Mouse (Mus musculus) heart, postnatal 0 days (tissue): ENCODE measurements at regions not wholly inside any gene's neighbourhood (a gene's known extent, or its start where the extent isn't known, plus 50 kb on each side); places are given as distances from the start of the nearest gene placed in this dataset.

ENCODE experiments used
- ATAC-seq: fragments of 200-750 bp; cut with Nextera tagmentation; 2 replicates; pipeline ENCODE4 v1.8.0; 2017; ENCODE audit warnings: low read depth, moderate number of reproducible peaks, moderate library complexity; ENCODE audit not compliant: insufficient read depth
- DNase-seq: peaks from one replicate; pipeline ENCODE4 v3.0.0-alpha.2; 2016; ENCODE audit warnings: low spot score
- H3K27ac ChIP-seq: fragments of 300-500 bp; sonication (generic); 2 replicates; pipeline ENCODE4 v1.5.1; 2014; ENCODE audit warnings: low read depth, mild to moderate bottlenecking
- H3K27me3 ChIP-seq: fragments of 300-500 bp; sonication (generic); 2 replicates; pipeline ENCODE4 v1.6.1; 2014; ENCODE audit warnings: low read length, mixed read lengths; ENCODE audit not compliant: control insufficient read depth, insufficient read depth
- H3K36me3 ChIP-seq: fragments of 300-500 bp; sonication (generic); replicated peaks from 2 replicates; pipeline ENCODE4 v1.6.1; 2014; ENCODE audit warnings: low read length, mixed read lengths; ENCODE audit not compliant: control insufficient read depth, insufficient read depth
- H3K4me1 ChIP-seq: fragments of 300-500 bp; sonication (generic); 2 replicates; pipeline ENCODE4 v1.6.1; 2014; ENCODE audit warnings: antibody characterized with exemption; ENCODE audit not compliant: control insufficient read depth, insufficient read depth
- H3K4me2 ChIP-seq: fragments of 300-500 bp; sonication (generic); 2 replicates; pipeline ENCODE4 v1.6.1; 2014; ENCODE audit warnings: low read depth, mild to moderate bottlenecking, low read length, moderate library complexity
- H3K4me3 ChIP-seq: fragments of 300-500 bp; sonication (generic); 2 replicates; pipeline ENCODE4 v1.5.1; 2014; ENCODE audit warnings: low read depth, low read length
- H3K9ac ChIP-seq: fragments of 300-500 bp; sonication (generic); replicated peaks from 2 replicates; pipeline ENCODE4 v1.6.1; 2014; ENCODE audit warnings: low read depth, low read length, mixed read lengths
- H3K9me3 ChIP-seq: fragments of 300-500 bp; sonication (generic); replicated peaks from 2 replicates; pipeline ENCODE4 v1.6.1; 2016; ENCODE audit warnings: low read length; ENCODE audit not compliant: control insufficient read depth
- CTCF ChIP-seq: IDR thresholded peaks from 2 replicates; pipeline ENCODE4 v1.5.1; 2016; ENCODE audit warnings: antibody characterized with exemption, control low read depth, low read depth
- EP300 ChIP-seq: IDR thresholded peaks from 2 replicates; pipeline ENCODE4 v1.6.1; 2016; ENCODE audit warnings: antibody characterized with exemption, low read depth
- WGBS: fragments of 180-500 bp; shearing (Covaris S2); extraction: QIAGEN DNeasy Blood & Tissue Kit; methylation state at CpG from one replicate; pipeline ENCODE4 v1.1.7; 2014; 5-methylcytosine and 5-hydroxymethylcytosine counted together

DNA sequence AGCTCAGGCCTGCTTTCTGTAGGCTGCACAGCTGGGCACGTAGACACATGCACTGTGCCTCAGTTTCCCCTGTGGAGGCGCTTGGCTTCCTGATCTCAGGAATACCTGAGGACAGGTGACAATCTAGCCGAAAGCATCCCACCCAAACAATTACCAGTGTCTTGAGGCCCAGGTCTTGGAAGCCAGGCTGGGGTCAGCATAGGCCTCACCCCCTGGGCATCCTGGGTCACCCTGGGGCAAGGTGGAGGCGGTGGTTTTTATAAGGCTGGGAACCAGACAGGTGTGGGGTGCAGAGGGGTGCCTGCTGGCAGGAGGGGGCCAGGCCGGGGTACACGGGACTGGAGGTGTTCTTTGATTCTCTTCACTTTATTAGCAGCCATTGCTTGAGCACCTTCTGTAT is 76.2 kb upstream of the Tmem189 start:
- no peak for ATAC-seq
- H3K9me3 ChIP-seq = no peaks in the 10 kb centered on the region
- TF ChIP-seq EP300 (no peak), CTCF (no peak)
- no peak overlapping the region for H3K4me3 ChIP-seq
- H3K4me2 ChIP-seq = no peak overlapping the region
- peaks cover 10% of the 10 kb centered on the region for H3K4me1 ChIP-seq
- H3K27ac ChIP-seq = peak overlapping the region; percentile 80
- H3K36me3 ChIP-seq = no peaks in the 10 kb centered on the region
- H3K9ac ChIP-seq = no peak overlapping the region
- H3K27me3 ChIP-seq = no peaks in the 10 kb centered on the region
- WGBS = 91% methylated on average over 6 of the region's 6 CpGs
- no peak for DNase-seq

GRCm38 (mm10) chr2:167765072-167765800 is 75.6 kb upstream of the Tmem189 start:
- 44% methylated on average over 22 of the region's 22 CpGs for WGBS
- DNase-seq = peak; percentile 85
- Histone ChIP-seq H3K4me2 (no peak overlapping the region), H3K27me3 (no peaks in the 10 kb centered on the region), H3K9ac (0 out of 2 replicates have a peak overlapping the region, but pooled peaks have one; percentile 34), H3K4me1 (peaks cover 10% of the 10 kb centered on the region), H3K27ac (peak overlapping the region; percentile 80), H3K9me3 (no peaks in the 10 kb centered on the region), H3K4me3 (no peak overlapping the region), H3K36me3 (no peaks in the 10 kb centered on the region)
- peak; percentile 80 for ATAC-seq
- TF ChIP-seq EP300 = peak; percentile 96
- TF ChIP-seq CTCF = no peak

GRCm38 (mm10) chr2:167763891-167764410 is 74.3 kb upstream of the Tmem189 start:
- H3K4me1 ChIP-seq = peaks cover 10% of the 10 kb centered on the region
- H3K4me2 ChIP-seq = no peak overlapping the region
- 89% methylated on average over 7 of the region's 7 CpGs for WGBS
- no peaks in the 10 kb centered on the region for H3K9me3 ChIP-seq
- ATAC-seq (no peak), DNase-seq (no peak)
- H3K9ac ChIP-seq = no peak overlapping the region
- no peak overlapping the region for H3K4me3 ChIP-seq
- H3K36me3 ChIP-seq = no peaks in the 10 kb centered on the region
- no peak overlapping the region for H3K27ac ChIP-seq
- no peaks in the 10 kb centered on the region for H3K27me3 ChIP-seq
- TF ChIP-seq CTCF (no peak), EP300 (no peak)

DNA sequence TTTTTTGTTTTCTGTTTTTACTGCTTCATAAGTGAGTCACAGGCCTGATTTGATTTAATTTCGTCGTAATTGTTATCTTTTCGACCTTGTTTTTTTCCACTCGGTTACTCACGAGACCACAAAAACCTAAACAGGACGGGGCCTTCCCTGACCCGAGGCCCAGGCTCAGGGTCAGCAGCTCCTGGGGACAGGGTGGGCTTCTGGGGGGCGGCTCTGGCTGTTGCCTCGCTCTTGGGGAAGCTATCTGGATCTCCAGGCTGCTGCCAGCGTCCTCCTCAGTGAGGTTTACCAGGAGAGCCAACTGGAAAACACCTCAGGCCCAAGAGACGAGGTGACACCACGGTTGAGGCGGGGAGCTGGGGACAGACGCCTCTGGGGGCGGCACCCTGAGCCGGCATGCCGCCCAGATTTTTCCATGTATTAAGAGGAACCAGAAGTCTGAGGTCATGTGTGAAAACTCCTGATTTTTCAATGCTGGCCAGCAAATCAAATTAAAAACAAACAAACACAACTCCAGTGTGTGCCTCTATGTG is 71.8 kb upstream of the Tmem189 start:
- WGBS = 61% methylated on average over 17 of the region's 17 CpGs
- no peak overlapping the region for H3K27ac ChIP-seq
- peaks cover 20% of the 10 kb centered on the region for H3K4me1 ChIP-seq
- no peak overlapping the region for H3K4me3 ChIP-seq
- no peak overlapping the region for H3K4me2 ChIP-seq
- no peaks in the 10 kb centered on the region for H3K27me3 ChIP-seq
- no peaks in the 10 kb centered on the region for H3K9me3 ChIP-seq
- no peak for TF ChIP-seq EP300
- TF ChIP-seq CTCF = no peak
- no peaks in the 10 kb centered on the region for H3K36me3 ChIP-seq
- no peak overlapping the region for H3K9ac ChIP-seq
- ATAC-seq = no peak
- DNase-seq = no peak

DNA sequence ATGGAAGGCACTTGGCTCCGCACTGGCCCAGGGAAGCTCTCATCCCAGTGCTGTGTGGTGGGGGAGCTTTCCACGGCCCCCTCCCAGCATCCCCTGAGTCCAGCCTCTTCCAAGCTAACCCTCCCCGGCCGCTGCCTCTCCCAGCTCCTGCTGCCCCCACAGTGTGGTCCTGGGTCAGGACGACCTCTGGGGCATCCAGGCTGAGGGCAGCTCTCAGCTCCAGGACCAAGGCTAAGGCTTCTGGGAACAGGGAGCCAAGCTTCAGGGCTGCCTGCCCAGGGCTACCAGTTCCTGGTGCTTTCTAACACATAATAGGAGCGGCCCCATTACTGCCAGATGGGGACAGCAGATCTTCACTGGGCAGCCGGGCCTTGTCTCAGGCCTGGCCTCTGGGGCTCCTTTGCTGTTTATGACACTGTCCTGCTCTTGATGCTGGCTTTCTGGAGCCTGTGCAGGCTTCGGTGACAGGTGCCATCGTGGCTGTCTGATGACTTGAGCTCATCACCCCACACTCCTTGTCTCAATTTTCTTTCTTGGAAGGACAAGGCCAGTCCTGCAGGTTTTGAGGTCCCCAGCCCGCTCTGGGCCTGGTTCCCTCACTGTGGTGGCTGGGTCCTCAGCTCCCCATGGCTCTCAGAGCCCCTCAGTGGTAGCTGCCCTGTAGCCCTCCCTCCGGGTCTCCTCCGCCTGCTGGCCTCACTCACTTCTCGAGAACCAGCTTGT is 71.2 kb upstream of the Tmem189 start:
- Histone ChIP-seq H3K36me3 (no peaks in the 10 kb centered on the region), H3K27me3 (no peaks in the 10 kb centered on the region), H3K4me2 (no peak overlapping the region), H3K27ac (0 out of 2 replicates have a peak overlapping the region, but pooled peaks have one; percentile 26), H3K9ac (no peak overlapping the region), H3K4me1 (peaks cover 20% of the 10 kb centered on the region), H3K9me3 (no peaks in the 10 kb centered on the region), H3K4me3 (no peak overlapping the region)
- WGBS = 73% methylated on average over 13 of the region's 13 CpGs
- TF ChIP-seq CTCF (no peak), EP300 (no peak)
- DNase-seq (no peak), ATAC-seq (no peak)
